Mouse (Mus musculus): ENCODE results near the gene Fbp1.

GRCm38 (mm10) chr13:62870605-62871004 is 17.5 kb downstream of the Fbp1 start:
- no peak for TF ChIP-seq CTCF (IDR thresholded peaks at IDR 0.05; ENCODE audit: low read depth)
- no peak for TF ChIP-seq EP300 (optimal IDR thresholded peaks at IDR 0.05)

Measured in stomach, postnatal 0 days (tissue).